Mouse (Mus musculus) lung, postnatal 0 days (tissue): ENCODE measurements at regions not wholly inside any gene's neighbourhood (a gene's known extent, or its start where the extent isn't known, plus 50 kb on each side); places are given as distances from the start of the nearest gene placed in this dataset.

Source experiments
- CTCF ChIP-seq: IDR thresholded peaks from 2 replicates; pipeline ENCODE4 v1.5.1; 2016; ENCODE audit warnings: antibody characterized with exemption, mild to moderate bottlenecking
- EP300 ChIP-seq: IDR thresholded peaks from 2 replicates; pipeline ENCODE4 v1.6.1; 2016; ENCODE audit warnings: antibody characterized with exemption, mild to moderate bottlenecking, control low read depth

DNA sequence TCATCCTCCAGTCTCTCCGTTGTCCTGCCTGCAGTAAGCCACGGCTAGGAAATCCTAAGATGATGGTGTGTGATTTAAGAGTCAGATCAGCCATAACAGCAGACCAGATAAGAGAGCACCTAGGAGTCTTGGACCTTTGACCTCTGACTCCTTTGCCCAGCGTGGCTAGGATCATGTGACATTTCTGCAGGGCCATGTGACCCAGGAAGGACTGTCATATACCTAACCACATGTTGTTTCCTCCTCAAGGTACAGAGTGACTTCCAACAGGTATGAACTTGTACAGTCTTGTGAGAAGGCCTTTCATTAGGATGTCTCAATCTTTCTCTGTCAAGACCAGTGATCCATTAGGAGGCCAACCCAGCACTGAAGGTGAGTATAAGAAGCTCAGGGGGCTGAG is 135.7 kb downstream of the Cdc5l start:
- TF ChIP-seq CTCF (no peak), EP300 (no peak)
